Mouse (Mus musculus): ENCODE measurements at regions not wholly inside any gene's neighbourhood (a gene's known extent, or its start where the extent isn't known, plus 50 kb on each side); places are given as distances from the start of the nearest gene placed in this dataset.
A peak's percentile ranks its signal among the peaks of the same experiment; 100 is the strongest.

DNA sequence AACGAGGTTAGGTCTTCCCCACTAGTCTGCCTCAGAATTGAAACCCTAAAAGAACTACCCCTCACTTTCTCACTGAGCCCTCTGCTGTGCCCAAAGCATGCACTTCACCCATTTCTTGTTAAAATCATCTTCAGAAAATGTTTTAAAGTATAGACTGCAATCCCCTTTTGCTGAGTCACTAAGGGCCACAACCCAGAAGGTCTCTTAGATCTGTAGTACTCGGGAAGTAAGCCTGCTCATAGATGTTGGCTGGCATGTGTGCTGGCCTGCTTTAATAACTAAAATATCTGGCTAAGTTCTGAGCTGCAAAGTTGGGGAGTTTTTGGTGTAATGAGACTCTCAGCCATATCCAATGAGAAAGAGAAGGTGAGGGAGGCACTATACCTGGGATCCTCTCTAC lies 329.9 kb downstream of the Insc start:
- DNase-seq (ENCODE audit: low spot score in 2 of 2) = no peak

DNA sequence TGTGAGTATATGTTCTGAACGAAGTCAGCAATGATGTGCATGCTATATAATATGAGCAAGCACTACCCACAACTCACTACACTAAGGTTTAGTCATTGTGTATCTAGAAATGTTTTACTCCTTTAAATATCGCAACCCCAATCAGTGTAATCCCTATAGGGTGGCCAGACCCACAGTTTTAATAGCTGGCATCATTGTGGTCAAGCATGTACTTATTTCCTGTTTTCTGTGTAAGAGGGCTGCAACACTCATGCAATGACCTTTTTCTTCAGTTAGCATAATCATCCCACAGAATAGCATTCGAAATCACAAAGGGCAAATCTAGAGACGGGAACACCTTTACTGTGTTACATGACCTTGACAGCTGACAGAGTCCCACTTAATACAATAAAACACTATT lies 333.3 kb downstream of the Insc start:
- DNase-seq (ENCODE audit: low spot score in 2 of 2) = no peak

DNA sequence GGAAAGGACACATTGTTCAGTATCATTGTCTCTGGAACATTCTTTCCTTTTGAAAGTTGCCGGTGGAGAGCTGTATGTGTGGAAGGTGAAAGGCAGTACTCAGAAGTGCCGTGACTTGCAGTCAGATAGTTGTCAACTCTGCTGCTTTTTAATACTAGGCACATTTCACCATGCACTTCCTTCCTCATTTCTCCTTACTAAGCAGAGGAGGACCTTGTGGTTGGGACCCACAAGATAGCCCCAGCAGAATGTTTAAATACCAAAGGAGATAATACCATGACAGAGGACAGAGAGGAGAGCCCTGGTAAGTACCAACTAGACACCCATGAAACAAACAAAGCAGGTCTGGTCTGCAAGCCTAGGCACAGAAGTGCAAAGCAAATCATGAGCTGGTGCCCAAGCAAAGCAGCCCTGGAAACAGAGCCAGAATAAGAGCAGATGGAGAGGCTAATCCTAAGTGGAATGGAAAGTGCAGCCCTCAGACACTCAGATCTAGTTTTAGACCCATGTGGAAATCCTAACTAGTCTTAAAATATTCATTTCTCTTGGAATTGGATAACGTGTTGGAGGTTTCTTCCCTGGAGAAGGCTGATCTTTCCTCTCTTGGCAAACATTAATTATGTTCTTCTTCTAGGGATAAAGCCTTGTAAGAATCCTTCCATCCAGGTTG lies 341.4 kb downstream of the Insc start:
- no peak for DNase-seq (ENCODE audit: low spot score in 2 of 2)

DNA sequence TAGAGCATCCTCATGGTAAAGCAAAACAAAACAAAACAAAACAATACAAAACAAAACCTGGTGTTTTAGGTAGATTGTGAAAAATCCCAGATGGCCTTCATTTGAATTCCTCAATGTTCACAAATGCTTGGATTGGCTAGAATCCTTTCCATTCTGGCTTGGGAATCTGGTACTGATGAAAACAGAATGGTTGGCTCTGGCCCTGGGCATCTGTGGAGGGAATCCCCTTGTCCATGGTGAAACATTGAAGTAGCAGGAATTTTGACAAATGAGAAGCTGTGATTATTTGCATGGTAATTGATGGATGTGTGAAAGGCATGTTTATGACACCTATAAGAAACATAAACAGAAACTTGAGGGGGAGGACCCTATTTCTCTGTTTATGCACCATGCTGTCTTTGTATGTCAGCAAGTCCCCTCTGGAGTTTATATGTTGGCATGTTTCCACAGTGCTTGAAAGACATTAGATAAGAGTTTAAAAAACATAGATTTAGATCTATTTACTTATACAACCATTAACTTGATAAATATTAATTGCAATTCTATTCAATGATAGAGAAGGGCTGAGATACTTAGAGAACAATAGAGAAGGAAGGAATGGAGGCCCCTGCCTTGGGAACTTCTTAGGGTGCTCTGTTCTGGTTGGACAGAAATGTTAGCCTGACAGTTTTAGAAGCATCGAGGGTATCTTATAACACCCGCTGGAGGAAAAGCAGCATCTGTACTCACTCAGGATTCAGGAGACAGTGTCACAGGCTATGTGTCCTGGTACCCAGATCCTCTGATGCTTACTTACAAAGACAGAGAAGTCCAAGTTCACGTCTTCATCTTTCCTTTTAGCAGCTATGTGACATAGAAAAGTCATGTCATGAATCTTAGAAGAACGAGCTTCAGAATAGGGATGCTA lies 343.3 kb downstream of the Insc start:
- no peak for DNase-seq (ENCODE audit: low spot score in 2 of 2)

DNA sequence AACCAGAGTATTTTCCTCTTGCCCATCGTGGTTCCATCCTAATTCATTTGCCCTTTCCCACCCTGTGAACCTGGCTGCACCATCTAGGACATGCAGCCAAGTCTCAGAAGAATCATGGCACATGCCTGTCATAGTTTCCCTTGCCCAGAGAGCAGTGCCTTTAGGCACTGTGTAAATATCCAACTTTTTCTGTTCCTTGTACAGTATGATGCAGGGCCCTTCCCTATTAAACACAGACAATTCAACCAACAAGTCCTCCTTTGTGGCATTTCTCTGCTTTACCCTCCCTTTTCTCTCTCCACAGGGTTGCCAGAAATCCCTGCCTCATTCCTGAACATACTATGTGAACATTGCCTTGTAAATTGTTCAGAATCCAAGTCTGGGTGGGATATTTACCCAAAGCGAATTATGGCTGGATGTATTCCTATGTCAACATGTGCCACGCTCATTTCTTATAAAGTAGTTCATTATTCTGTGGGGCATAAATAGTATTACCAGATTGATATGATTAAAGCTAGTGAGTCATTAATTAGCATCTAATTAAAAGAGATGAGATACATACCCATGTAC lies 349.1 kb downstream of the Insc start:
- no peak for DNase-seq (ENCODE audit: low spot score in 2 of 2)

DNA sequence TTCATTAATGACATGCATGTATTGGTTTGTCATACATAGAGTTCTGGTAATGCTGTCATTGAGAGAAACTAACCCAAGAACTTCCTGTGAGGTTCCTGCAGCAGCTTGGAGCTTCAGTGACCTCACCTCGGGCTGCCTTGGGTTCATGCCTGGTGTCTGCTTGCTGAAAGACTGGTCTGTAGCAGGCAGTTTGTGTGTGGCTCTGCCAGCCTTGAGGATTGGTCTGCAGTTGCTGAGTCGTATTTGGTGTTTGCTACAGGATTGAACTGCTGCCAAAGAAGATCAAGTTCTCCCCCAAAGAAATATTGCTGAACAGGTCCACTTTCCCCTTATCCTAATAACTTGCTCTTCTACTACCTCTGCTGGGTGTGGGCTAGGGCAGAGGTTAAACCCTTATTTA lies 362.5 kb downstream of the Insc start:
- DNase-seq (ENCODE audit: low spot score in 2 of 2) = no peak

DNA sequence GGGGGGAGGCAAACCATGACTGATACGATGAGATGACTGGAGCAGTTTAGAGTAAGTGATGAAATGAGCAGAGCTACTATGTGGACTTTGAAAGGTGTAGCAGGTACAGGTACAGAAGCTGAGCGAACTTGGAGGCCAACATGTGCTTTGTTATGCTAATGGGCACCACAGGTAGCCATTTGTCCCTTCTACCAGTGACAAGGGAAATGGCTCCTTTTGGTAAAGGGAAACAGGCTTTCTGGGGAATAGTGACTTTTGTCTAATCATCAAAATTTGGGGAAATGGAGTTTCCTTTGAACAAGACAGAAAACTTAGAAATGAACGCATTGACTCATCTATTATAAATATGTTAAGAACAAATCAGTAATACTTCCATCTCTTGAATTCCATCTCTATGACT lies 368.8 kb downstream of the Insc start:
- no peak for DNase-seq (ENCODE audit: low spot score in 2 of 2)

DNA sequence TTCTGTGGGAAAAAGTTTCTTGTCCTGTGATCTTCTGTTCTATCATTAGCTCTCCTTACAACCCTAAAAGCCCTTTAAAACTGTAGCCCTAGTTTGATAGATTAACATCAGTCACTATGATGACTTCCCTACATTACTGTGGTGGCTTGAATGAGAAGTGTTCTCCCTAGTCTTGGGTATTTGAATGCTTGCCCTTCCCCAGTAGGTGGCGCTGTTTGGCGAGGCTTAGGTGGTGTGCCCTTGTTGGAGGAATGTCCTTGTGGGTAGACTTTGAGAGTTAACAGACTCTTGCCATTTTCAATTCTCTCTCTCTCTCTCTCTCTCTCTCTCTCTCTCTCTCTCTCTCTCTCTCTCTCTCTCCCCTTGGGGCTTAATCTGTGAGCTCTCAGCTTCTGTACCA lies 379.8 kb downstream of the Insc start:
- DNase-seq (ENCODE audit: low spot score in 2 of 2) = no peak

DNA sequence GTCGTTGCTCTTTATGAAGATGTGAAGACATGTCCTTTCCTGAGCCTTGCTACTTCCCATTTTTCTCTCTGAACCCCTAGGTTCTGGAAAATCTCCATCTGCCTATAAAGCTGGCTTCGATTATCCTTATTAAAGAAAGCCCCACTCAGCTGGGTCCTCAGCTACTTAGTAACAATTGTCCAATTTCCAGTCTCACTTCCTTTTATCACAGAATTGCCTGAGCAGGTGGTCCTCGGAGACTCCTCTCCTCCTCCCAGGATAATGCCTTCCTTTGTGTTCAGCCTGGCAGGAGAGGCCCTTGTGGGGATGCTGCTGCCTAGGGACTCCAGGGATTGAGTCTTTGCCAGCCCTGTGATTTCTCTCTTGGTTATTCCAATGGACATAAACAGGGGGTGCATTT lies 385.5 kb downstream of the Insc start:
- no peak for DNase-seq (ENCODE audit: low spot score in 2 of 2)

DNA sequence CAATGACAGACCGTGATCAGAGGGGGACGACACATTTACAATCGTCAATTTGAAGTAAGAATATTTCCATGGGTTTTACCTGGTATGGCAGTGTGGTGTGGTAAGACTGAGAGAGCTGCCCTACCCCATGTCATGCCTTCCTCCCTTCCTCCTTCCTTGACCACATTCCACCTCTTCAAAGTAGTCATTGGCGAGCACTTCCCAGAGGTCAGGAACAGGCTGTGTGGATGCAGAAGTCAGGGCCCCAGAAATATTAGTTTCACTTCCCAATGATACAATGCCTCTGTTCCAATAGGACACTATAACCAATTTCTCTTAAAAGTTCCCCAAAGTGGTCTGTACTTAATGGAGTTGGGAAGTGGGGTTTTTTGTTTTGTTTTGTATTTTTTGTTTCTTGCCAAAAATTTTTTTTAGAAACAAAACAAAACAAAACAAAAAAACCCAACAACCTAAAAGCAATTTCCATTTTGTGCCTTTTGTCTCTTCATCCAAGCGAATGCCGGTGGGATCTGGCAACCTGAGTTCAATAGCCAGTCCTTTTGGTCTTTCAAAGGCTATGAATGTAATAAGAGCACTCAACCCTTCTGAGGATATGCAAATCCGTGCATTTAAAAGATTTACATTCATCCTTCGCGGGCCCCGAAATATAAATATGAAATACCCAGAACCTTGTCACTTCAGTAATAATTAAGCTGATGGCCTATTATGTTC lies 387.9 kb downstream of the Insc start:
- DNase-seq (ENCODE audit: low spot score in 2 of 2) = no peak

DNA sequence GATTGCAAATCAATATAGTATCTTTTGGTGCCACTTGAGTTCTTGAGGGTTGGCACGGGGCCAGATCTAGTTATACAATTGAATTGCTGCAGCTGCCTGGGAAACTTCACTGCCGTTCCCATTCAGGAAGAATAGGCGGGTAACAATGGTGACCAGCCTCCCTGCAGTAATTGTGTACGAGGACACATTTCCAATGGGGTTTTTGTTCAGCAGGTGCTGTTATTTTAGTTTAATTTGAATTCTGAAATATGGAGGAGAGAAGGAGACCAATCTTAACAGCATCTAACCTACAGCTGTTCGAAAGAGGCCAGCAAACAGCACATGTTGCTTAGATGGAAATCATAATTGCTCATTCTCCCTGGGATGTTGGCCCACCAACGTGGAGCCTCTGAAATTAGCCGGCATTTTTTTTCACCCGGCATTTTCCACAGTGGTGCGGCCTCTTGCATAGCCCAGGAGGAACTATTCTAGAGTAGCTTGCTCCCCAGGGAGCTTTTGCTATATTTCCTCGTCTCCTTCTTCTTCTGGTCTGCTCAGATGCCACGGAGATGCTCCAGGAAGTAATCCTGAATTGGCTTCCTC lies 388.6 kb downstream of the Insc start:
- no peak for DNase-seq (ENCODE audit: low spot score in 2 of 2)

DNA sequence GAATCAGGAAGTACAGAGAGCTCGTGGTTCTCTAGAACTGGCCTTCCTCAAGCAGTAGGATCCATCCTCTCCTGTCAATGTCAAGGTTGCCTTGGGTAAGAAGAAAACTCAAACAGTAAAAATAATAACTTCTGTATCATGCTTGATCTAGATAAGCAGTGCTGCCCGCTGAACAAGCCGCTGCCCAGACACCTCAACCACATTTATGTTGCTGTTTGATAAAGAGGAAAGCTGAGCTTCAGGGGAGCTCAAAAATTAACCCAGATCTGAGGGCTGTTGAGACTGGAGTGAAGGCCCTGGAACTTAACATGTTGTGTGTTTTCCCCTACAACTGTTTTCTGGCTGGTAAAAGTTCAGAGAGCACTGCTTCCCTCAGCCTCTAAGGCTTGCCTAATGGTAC lies 389.1 kb downstream of the Insc start:
- DNase-seq (ENCODE audit: low spot score in 2 of 2) = no peak

DNA sequence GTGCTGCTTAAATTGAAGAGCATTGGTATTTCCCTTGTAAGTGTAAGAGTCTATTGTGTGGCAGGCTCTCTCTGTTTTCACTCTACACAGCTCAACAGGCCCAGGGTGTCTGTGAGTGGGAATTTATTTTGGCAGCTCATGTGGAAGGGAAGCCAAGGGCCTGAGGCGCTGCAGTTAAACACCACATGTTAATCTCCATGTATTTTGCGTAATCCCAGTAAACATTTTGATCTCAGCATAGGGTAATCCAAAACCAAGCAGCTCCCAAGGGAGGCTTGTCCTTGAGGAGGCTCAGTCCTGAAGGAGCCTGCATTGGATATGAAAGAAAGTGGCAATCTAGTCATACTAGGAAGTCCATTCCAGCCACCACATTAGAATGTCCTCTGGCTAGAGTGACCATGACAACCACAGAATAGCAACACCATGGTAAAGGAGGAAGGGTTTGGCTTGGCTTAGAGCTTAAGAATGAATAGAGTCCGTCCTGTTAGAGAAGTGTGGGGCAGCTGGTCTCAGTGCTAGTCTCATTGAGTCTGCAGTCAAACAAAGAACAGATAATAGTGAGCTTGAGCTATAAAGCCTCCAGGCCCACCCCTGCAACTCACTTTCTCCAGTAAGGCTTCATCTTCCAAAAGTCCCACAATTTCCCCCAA lies 391.6 kb downstream of the Insc start:
- no peak for DNase-seq (ENCODE audit: low spot score in 2 of 2)

DNA sequence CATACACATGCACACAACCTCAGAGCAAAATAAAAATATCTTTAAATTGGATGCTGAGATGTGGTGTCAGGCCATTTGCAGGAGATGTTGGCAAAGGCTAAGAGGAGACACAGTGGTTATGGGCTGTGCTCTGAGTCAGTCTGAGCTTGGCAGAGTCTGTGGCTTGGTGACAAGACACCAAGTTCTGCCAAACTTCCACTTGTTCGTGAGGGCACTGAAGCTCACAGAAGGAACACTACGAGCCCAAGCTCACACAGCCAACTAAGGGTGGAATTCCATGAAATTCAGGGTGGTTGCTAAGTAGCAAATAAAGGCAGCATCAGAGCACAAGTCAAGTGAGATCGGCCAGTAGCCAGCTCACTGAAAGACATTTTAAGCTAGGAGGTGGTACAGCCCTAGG lies 396.8 kb downstream of the Insc start:
- DNase-seq (ENCODE audit: low spot score in 2 of 2) = no peak

DNA sequence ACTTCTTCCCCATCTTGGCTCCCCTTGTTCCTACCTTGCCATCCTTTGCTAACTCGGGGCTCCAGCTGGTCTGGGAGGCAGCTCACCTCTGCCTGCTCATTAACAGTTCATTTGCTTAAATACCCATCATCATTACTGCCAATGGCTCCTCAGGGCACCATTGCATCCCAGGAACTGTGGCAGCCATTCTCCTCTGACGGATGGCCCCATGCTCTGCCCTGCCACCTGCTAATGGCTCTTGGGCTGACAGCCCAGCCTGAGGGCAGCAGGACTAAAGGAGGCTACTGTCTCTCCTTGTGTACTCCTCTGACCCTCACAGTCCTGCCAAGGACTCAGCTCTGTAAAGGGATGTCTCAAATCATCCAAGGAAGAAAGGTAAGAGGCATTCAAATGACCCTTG lies 398.7 kb downstream of the Insc start:
- DNase-seq (ENCODE audit: low spot score in 2 of 2) = no peak

DNA sequence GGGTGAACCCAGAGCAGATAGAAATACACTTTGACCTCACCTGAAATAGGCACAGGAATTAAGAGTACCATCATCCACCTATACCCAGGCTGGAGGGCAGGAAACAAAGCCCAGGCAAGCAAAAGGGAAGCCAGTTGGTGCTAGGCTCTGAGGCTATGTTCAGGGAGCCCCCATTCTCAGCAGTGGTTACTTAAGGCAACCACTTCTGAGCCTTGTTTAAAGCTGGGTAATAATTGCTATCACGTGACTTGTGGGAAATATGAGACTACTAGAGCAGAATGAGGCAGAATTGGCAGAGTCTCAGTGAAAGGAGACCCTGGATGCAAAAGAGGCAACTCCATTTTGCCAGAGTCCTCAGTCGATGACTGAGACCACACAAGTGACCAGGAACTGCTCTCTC lies 401.5 kb downstream of the Insc start:
- no peak for DNase-seq (ENCODE audit: low spot score in 2 of 2)

DNA sequence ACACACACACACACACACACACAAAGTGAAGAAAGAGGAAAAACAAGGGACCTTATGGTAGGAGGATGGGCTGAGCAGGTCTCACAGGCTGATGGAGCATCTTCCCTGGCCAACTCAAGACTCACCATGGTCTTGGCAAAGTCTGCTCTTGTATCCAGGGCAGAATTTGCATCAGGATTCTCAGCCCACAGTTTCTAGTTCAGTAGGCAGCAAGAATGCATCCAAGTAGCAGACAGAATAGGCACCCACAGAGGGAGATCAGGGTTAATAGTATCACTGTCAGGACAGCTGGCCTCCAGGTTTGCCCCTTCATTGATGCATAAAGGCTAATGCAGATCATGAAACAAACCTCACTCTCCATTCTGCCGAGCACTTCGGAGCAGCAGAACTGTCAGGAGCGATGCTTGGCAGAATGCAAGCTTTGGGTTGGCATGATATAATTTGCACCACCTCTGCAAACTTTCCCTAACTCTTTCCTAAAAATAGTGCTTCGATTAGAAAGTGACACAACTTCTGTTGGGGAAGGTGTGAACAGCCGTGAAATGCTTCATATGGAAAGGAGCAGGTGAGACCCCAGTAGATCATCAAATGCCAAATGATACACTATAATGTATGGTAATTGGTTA lies 404.0 kb downstream of the Insc start:
- DNase-seq (ENCODE audit: low spot score in 2 of 2) = peak in 1 of 2 experiments; percentile 4

DNA sequence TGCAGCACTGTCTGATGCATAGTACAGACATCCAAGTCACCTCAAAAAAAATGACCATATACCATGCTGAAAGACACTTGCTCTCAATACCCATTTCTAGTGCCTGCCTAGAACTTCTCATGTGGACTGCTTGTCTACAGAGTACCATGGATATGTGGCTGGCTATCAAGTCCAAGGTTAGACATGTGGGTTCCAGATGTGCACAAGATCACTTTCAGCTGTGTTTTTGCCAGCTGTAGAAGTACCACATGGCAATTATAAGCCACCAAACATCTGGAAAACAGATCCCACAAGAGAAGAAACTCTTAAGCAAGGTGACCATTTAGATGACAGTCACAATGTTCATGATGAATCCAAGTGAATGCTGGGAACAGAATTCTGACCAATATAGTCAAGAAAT lies 409.8 kb downstream of the Insc start:
- no peak for DNase-seq (ENCODE audit: low spot score in 2 of 2)

DNA sequence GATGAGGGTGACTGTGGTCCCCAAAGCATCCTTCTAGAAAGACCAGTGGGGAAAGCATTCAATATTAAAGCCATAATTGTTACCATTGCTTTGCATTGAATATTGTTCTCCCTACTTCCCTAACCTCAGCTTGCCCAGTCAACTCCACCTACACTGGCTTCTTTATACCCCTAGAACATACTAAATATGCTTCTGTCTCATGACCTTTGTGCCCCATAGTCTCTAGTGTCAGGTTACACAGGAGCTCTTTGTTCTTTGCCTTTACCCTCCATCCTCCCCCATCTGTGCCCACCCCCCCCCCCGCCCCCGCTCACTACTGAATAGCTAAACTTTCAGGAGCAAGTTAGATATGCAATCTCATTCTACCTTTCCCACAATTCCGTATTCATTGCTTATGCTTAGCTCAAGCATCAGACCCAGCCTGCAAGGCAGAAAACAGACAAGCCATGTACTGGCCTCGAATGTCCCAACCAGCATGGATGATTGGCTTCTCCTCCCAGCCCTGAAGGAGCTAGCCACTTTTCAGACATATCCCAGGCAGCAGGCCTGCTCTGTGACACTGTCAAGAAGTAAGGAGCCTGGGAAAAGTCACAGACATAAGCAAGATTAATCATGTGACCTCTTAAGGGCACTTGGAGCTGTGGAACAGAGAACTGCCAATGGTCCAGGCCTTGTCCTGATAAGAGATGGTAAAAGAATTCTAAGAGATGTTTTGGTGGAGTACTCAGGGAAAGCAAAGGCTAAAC lies 410.4 kb downstream of the Insc start:
- no peak for DNase-seq (ENCODE audit: low spot score in 2 of 2)

DNA sequence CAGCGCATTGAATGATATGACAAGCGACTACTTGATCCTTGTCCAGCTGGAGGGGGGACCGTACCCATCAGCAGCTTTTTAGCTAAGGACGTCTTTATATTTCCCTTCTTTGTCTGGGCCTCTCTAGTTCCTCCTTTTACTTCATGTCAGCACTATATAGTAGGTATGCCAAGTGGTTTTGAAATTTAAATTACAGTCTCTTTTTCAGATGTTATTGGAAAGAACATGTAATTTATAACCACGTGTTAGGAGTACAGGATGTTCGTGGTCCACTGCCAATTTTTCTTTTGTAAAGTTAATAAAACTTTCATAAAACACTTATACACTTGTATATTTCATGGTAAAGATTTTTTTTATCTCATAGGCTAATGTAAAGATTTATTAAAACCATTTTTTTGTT lies 426.5 kb downstream of the Insc start:
- DNase-seq (ENCODE audit: low spot score in 2 of 2) = no peak
